ENCODE assay signal across 16 mouse cellular contexts in genomic region chr8:85498577-85498976, GRCm38 (mm10). TPM values are rescaled to one million over a fixed set of nuclear protein-coding genes. Genes with fewer than 3 reads are reported as not detected.
A peak's percentile ranks its signal among the peaks of the same experiment; 100 is the strongest.
DNase-seq lines count a peak whose midpoint lies in the region; ATAC-seq and TF ChIP-seq lines count a peak whose summit lies in the region.
"Had no signal": no experiment of that assay in that cellular context is flagged by ENCODE, and none has a peak within 500 bp of the region (broad histone marks: within the 10 kb centered on the region; RNA-seq: fewer than 3 reads in every experiment).

No protein-coding gene starts in this region.

- peak overlapping the region; percentile 18; the same call in 1 of the 2 replicates for H3K27ac ChIP-seq in hindbrain, embryonic 12.5 days
- no peak overlapping the region for H3K27ac ChIP-seq in hindbrain, embryonic 11.5 days (ENCODE audit: low read depth, low read length)
- H3K27ac ChIP-seq in CH12.LX (ENCODE audit: insufficient read depth, low read depth) = no peak overlapping the region
- H3K27ac ChIP-seq in neural tube, embryonic 13.5 days (replicated peaks) = peak overlapping the region; percentile 72

- in situ Hi-C loops in CH12.LX (cut with MboI; ENCODE audit: low pct_ligation_motif_present, low pct_unique_long_range_greater_than_20kb, low sequenced_read_pairs) = no loop called here

- peaks cover 5% of the 10 kb centered on the region; the same call in 1 of the 2 replicates for H3K79me2 ChIP-seq in CH12.LX (replicated peaks; ENCODE audit: control insufficient read depth, extremely low read depth, insufficient read depth, poor library complexity, severe bottlenecking)

- no peak for ATAC-seq in hindbrain, embryonic 12.5 days (ENCODE audit: low FRiP score)
- no peak for ATAC-seq in hindbrain, embryonic 11.5 days (ENCODE audit: low FRiP score)
- no peak for ATAC-seq in neural tube, embryonic 13.5 days (ENCODE audit: low read depth)
- ATAC-seq: Patski had no signal

- TF ChIP-seq EP300 in CH12.LX (IDR thresholded peaks at IDR 0.05; ENCODE audit: low read length) = no peak

- H3K4me3 ChIP-seq in hindbrain, embryonic 12.5 days = no peak overlapping the region
- H3K4me3 ChIP-seq in hindbrain, embryonic 11.5 days (ENCODE audit: low read depth, low read length) = no peak overlapping the region
- H3K4me3 ChIP-seq in CH12.LX (replicated peaks in 1 of 3; ENCODE audit: low read depth in 2 of 3, low read length in 2 of 3, poor library complexity in 1 of 3) = no peak overlapping the region
- H3K4me3 ChIP-seq in neural tube, embryonic 13.5 days = no peak overlapping the region
- H3K4me3 ChIP-seq: heart, embryonic 12.5 days; lung, embryonic 15.5 days had no signal

- no peak for DNase-seq in hindbrain, embryonic 11.5 days (ENCODE audit: low spot score)
- DNase-seq in CH12.LX (ENCODE audit: extremely low read depth) (no peak), MN1 (ENCODE audit: low spot score) (peak; percentile 33)
- no peak for DNase-seq in kidney, adult 18-20 months
- no peak for DNase-seq in frontal cortex, postnatal 14 days (ENCODE audit: low spot score in 2 of 2)
- DNase-seq: adrenal gland, postnatal 10 days; cerebellum, postnatal 14 days; gastrocnemius, postnatal 36 days; kidney, adult 9 months; liver had no signal

- no peak for TF ChIP-seq POLR2A in CH12.LX (IDR thresholded peaks at IDR 0.05; ENCODE audit: low read depth, low read length)

- H3K27me3 ChIP-seq in hindbrain, embryonic 12.5 days = no peaks in the 10 kb centered on the region
- no peaks in the 10 kb centered on the region for H3K27me3 ChIP-seq in hindbrain, embryonic 11.5 days (ENCODE audit: control insufficient read depth, insufficient read depth, low read length)
- no peaks in the 10 kb centered on the region for H3K27me3 ChIP-seq in CH12.LX (replicated peaks)
- no peaks in the 10 kb centered on the region for H3K27me3 ChIP-seq in neural tube, embryonic 13.5 days
- H3K27me3 ChIP-seq: lung, embryonic 15.5 days; Patski had no signal

- TF ChIP-seq CTCF in CH12.LX (conservative IDR thresholded peaks at IDR 0.05 in 1 of 2, IDR thresholded peaks at IDR 0.05 in 1 of 2; ENCODE audit: low read depth in 2 of 2, low read length in 2 of 2) = no peak

- WGBS in hindbrain, embryonic 12.5 days = 22% methylated on average over 2 of the region's 2 CpGs
- WGBS in hindbrain, embryonic 11.5 days = 28% methylated on average over 2 of the region's 2 CpGs
- 10% methylated on average over 2 of the region's 2 CpGs for WGBS in neural tube, embryonic 13.5 days

- no peak overlapping the region for H3K4me2 ChIP-seq in hindbrain, embryonic 12.5 days (replicated peaks)
- no peak overlapping the region for H3K4me2 ChIP-seq in hindbrain, embryonic 11.5 days (replicated peaks; ENCODE audit: low read depth, low read length)
- no peak overlapping the region for H3K4me2 ChIP-seq in CH12.LX (ENCODE audit: insufficient read depth, low read depth, poor library complexity, severe bottlenecking)
- H3K4me2 ChIP-seq in neural tube, embryonic 13.5 days = no peak overlapping the region
- H3K4me2 ChIP-seq: heart, embryonic 12.5 days; lung, embryonic 15.5 days had no signal

- H3K4me1 ChIP-seq in hindbrain, embryonic 12.5 days = peaks cover 7% of the 10 kb centered on the region
- peaks cover 3% of the 10 kb centered on the region; the same call in 1 of the 2 replicates for H3K4me1 ChIP-seq in hindbrain, embryonic 11.5 days (replicated peaks; ENCODE audit: control insufficient read depth, insufficient read depth, low read length)
- H3K4me1 ChIP-seq in CH12.LX (ENCODE audit: control insufficient read depth in 1 of 2, insufficient read depth in 2 of 2) = peaks cover 2 to 55% of the 10 kb centered on the region in 2 experiments; a peak in 3 of 4 replicates
- H3K4me1 ChIP-seq in neural tube, embryonic 13.5 days (replicated peaks) = peaks cover 65% of the 10 kb centered on the region

- no peak overlapping the region for H3K9ac ChIP-seq in hindbrain, embryonic 12.5 days
- H3K9ac ChIP-seq in hindbrain, embryonic 11.5 days (ENCODE audit: low read depth, low read length) = no peak overlapping the region
- H3K9ac ChIP-seq in CH12.LX (ENCODE audit: insufficient read depth, low read depth) = no peak overlapping the region
- H3K9ac ChIP-seq in neural tube, embryonic 13.5 days = no peak overlapping the region
- H3K9ac ChIP-seq: heart, embryonic 12.5 days; lung, embryonic 15.5 days had no signal

- no peak for TF ChIP-seq RAD21 in CH12.LX (IDR thresholded peaks at IDR 0.05; ENCODE audit: low read depth, low read length)

- H3K9me3 ChIP-seq in hindbrain, embryonic 12.5 days (replicated peaks) = no peaks in the 10 kb centered on the region
- H3K9me3 ChIP-seq in hindbrain, embryonic 11.5 days (ENCODE audit: control insufficient read depth, low read length) = no peaks in the 10 kb centered on the region
- no peaks in the 10 kb centered on the region for H3K9me3 ChIP-seq in CH12.LX (replicated peaks; ENCODE audit: low read length)
- no peaks in the 10 kb centered on the region for H3K9me3 ChIP-seq in neural tube, embryonic 13.5 days
- H3K9me3 ChIP-seq: heart, embryonic 12.5 days; lung, embryonic 15.5 days; megakaryocyte, embryonic 14.5 days had no signal

- dilution Hi-C loops in CH12.LX (cut with MboI; ENCODE audit: extremely low pct_ligation_motif_present, extremely low pct_unique_long_range_greater_than_20kb, low sequenced_read_pairs) = no loop called here

- no peaks in the 10 kb centered on the region for H3K36me3 ChIP-seq in hindbrain, embryonic 12.5 days
- H3K36me3 ChIP-seq in hindbrain, embryonic 11.5 days (ENCODE audit: control insufficient read depth, insufficient read depth, low read length) = no peaks in the 10 kb centered on the region
- peaks cover 40 to 79% of the 10 kb centered on the region in 2 experiments for H3K36me3 ChIP-seq in CH12.LX (replicated peaks in 1 of 2; ENCODE audit: control insufficient read depth in 1 of 2, insufficient read depth in 1 of 2, low read length in 1 of 2)
- H3K36me3 ChIP-seq in neural tube, embryonic 13.5 days = peaks cover 18% of the 10 kb centered on the region; the same call in 1 of the 2 replicates
- H3K36me3 ChIP-seq: heart, embryonic 12.5 days; lung, embryonic 15.5 days had no signal

TF ChIP-seq in CH12.LX, 34 proteins besides CTCF, POLR2A, EP300 and RAD21:
- TF ChIP-seq ZNF384 (IDR thresholded peaks at IDR 0.05; ENCODE audit: low read depth, low read length) = peak; percentile 1; the same call in 1 of the 2 replicates
- TF ChIP-seq JUN (IDR thresholded peaks at IDR 0.05; ENCODE audit: insufficient read depth, low read depth, low read length) = no peak
- no peak for TF ChIP-seq HCFC1 (IDR thresholded peaks at IDR 0.05; ENCODE audit: low read depth, low read length)
TF ChIP-seq in CH12.LX: peak in this region for 1.

RNA-seq across cellular contexts. Expression of gene Gpt2, which starts 6.2 kb away (rescaled TPM):
- 44.4 and 44.8 TPM in 2 replicates for polyA plus RNA-seq in hindbrain, embryonic 12.5 days (2016; fragmentation: Nextera tagmentation; extraction: Ambion mirVana)
- polyA plus RNA-seq in hindbrain, embryonic 11.5 days (2014; fragmentation: Nextera tagmentation; extraction: Ambion mirVana) = 35.4 and 37.1 TPM in 2 replicates
- total RNA-seq in CH12.LX (2012; rRNA removed) = 24.8 and 50.0 TPM in 2 replicates
- total RNA-seq in CH12.LX (2014; rRNA removed) = 37.8 and 39.8 TPM in 2 replicates
- polyA plus RNA-seq in CH12.LX (2012; ENCODE audit: insufficient read length, low read depth) = 29.7 and 37.2 TPM in 2 replicates
- 53.1 and 56.9 TPM in 2 replicates for polyA plus RNA-seq in neural tube, embryonic 13.5 days (2015; fragmentation: Nextera tagmentation; extraction: Ambion mirVana)

RNA-seq across cellular contexts. Expression of gene Dnaja2, which starts 56.6 kb away (rescaled TPM):
- polyA plus RNA-seq in hindbrain, embryonic 12.5 days (2016; fragmentation: Nextera tagmentation; extraction: Ambion mirVana) = 170 and 174 TPM in 2 replicates
- polyA plus RNA-seq in hindbrain, embryonic 11.5 days (2014; fragmentation: Nextera tagmentation; extraction: Ambion mirVana) = 209 and 215 TPM in 2 replicates
- 150 and 183 TPM in 2 replicates for total RNA-seq in CH12.LX (2012; rRNA removed)
- total RNA-seq in CH12.LX (2014; rRNA removed) = 227 and 273 TPM in 2 replicates
- polyA plus RNA-seq in CH12.LX (2012; ENCODE audit: insufficient read length, low read depth) = 471 and 538 TPM in 2 replicates
- 190 and 225 TPM in 2 replicates for polyA plus RNA-seq in neural tube, embryonic 13.5 days (2015; fragmentation: Nextera tagmentation; extraction: Ambion mirVana)

Comparison
In these comparisons a context has a peak if more than half of its experiments do, and no peak if none do; other contexts are left out.
1. H3K27ac ChIP-seq: peak in hindbrain, embryonic 12.5 days (single experiment) and neural tube, embryonic 13.5 days (single experiment); none in hindbrain, embryonic 11.5 days (single experiment) and CH12.LX (single experiment).